Mouse (Mus musculus) layer of hippocampus, adult 2 months (tissue): ENCODE data around the gene Pmp22. TPM values are rescaled to one million over a fixed set of nuclear protein-coding genes. Genes with fewer than 3 reads are reported as not detected.
A peak's percentile ranks its signal among the peaks of the same experiment; 100 is the strongest.

Experiments
- DNase-seq, 2 experiments: peaks; one replicate each; pipeline ENCODE4 v3.0.0; 2022; ENCODE audit warnings: low spot score in 2 of 2
- H3K27ac ChIP-seq: fragments of 200-600 bp; 2 replicates; pipeline ENCODE4 v1.8.1; 2022
- H3K4me3 ChIP-seq: fragments of 200-600 bp; 2 replicates; pipeline ENCODE4 v1.8.1; 2022; ENCODE audit warnings: mild to moderate bottlenecking
- CTCF ChIP-seq: fragments of 200-600 bp; conservative IDR thresholded peaks from 2 replicates; pipeline ENCODE4 v1.8.1; 2022; ENCODE audit warnings: antibody characterized with exemption, mild to moderate bottlenecking, moderate library complexity
- long read RNA-seq, 2 experiments: library from polyadenylated mRNA; stranded (forward); transcript quantifications; one replicate each; pipeline ENCODE4 v2.0.0; 2021; ENCODE audit warnings: borderline mapping rate in 2 of 2
- total RNA-seq, 2 experiments: library from RNA; stranded (reverse); gene quantifications; 2 replicates each; pipeline ENCODE4 v1.2.3; 2021

Pmp22 gene
- total RNA-seq: 10 to 100 TPM; 17.9 to 21.4 TPM
- long read RNA-seq, experiment 1, transcript Pmp22-202 (4 exons, 733 nt): major isoform, 8 of 35 reads
- long read RNA-seq, experiment 1, partial matches to known transcripts: 0 of 35 reads
- long read RNA-seq, experiment 1, other reads (novel, unspliced or antisense): 22 of 35 reads
- long read RNA-seq, experiment 2, transcript Pmp22-202 (4 exons, 733 nt): minor isoform, 8 of 53 reads
- long read RNA-seq, experiment 2, transcript Pmp22-201 (5 exons, 1,800 nt): major isoform, 20 of 53 reads
- long read RNA-seq, experiment 2, partial matches to known transcripts: 1 of 53 reads
- long read RNA-seq, experiment 2, other reads (novel, unspliced or antisense): 21 of 53 reads

- no peak for TF ChIP-seq CTCF
Observed at GRCm38 (mm10) chr11:63128784-63129183, at the start of gene Pmp22. TSS of gene Pmp22 (plus strand) at chr11:63128982.

GRCm38 (mm10) chr11:63084536-63084935 lies 44.2 kb upstream of the Pmp22 start:
- no peak for DNase-seq
- no peak overlapping the region for H3K4me3 ChIP-seq
- H3K27ac ChIP-seq: no peak overlapping the region
- peak; percentile 53 for TF ChIP-seq CTCF

More at GRCm38 (mm10) chr11:63128784-63129183, at the start of gene Pmp22:
- DNase-seq: no peak
- no peak within 1 kb of the TSS for H3K4me3 ChIP-seq
- H3K27ac ChIP-seq: no peak within 1 kb of the TSS

GRCm38 (mm10) chr11:63088672-63089071 lies 40.1 kb upstream of the Pmp22 start:
- Histone ChIP-seq H3K27ac (no peak overlapping the region), H3K4me3 (no peak overlapping the region)
- no peak for DNase-seq
- no peak for TF ChIP-seq CTCF

- Histone ChIP-seq H3K27ac (no peak overlapping the region), H3K4me3 (no peak overlapping the region)
- DNase-seq: no peak
- TF ChIP-seq CTCF: no peak
Observed at GRCm38 (mm10) chr11:63090210-63090609, 38.6 kb upstream of the Pmp22 start.

GRCm38 (mm10) chr11:63090986-63091385 lies 37.8 kb upstream of the Pmp22 start:
- Histone ChIP-seq H3K4me3 (no peak overlapping the region), H3K27ac (no peak overlapping the region)
- TF ChIP-seq CTCF: no peak
- DNase-seq: no peak

- TF ChIP-seq CTCF: no peak
Observed at GRCm38 (mm10) chr11:63092271-63092670, 36.5 kb upstream of the Pmp22 start.

GRCm38 (mm10) chr11:63093601-63094000 lies 35.2 kb upstream of the Pmp22 start:
- H3K27ac ChIP-seq: no peak overlapping the region
- DNase-seq: no peak
- H3K4me3 ChIP-seq: no peak overlapping the region
- no peak for TF ChIP-seq CTCF

More at GRCm38 (mm10) chr11:63092271-63092670, 36.5 kb upstream of the Pmp22 start:
- Histone ChIP-seq H3K4me3 (no peak overlapping the region), H3K27ac (no peak overlapping the region)
- DNase-seq: no peak

- Histone ChIP-seq H3K27ac (no peak overlapping the region), H3K4me3 (no peak overlapping the region)
- no peak for DNase-seq
- TF ChIP-seq CTCF: no peak
Observed at GRCm38 (mm10) chr11:63094496-63094895, 34.3 kb upstream of the Pmp22 start.

- Histone ChIP-seq H3K27ac (no peak overlapping the region), H3K4me3 (no peak overlapping the region)
- TF ChIP-seq CTCF: no peak
- DNase-seq: no peak
Observed at GRCm38 (mm10) chr11:63098016-63098415, 30.8 kb upstream of the Pmp22 start.

GRCm38 (mm10) chr11:63099390-63099789 lies 29.4 kb upstream of the Pmp22 start:
- Histone ChIP-seq H3K27ac (no peak overlapping the region), H3K4me3 (no peak overlapping the region)
- no peak for TF ChIP-seq CTCF
- no peak for DNase-seq

GRCm38 (mm10) chr11:63103256-63103655 lies 25.5 kb upstream of the Pmp22 start:
- no peak overlapping the region for H3K27ac ChIP-seq
- H3K4me3 ChIP-seq: no peak overlapping the region
- DNase-seq: peak; percentile 16 to 39
- no peak for TF ChIP-seq CTCF

GRCm38 (mm10) chr11:63104026-63104425 lies 24.8 kb upstream of the Pmp22 start:
- no peak for TF ChIP-seq CTCF
- Histone ChIP-seq H3K27ac (no peak overlapping the region), H3K4me3 (no peak overlapping the region)
- DNase-seq: no peak

- no peak for TF ChIP-seq CTCF
- Histone ChIP-seq H3K4me3 (no peak overlapping the region), H3K27ac (no peak overlapping the region)
- no peak for DNase-seq
Observed at GRCm38 (mm10) chr11:63109230-63109775, 19.5 kb upstream of the Pmp22 start.

- DNase-seq: no peak
- no peak overlapping the region for H3K27ac ChIP-seq
- TF ChIP-seq CTCF: no peak
- no peak overlapping the region for H3K4me3 ChIP-seq
Observed at GRCm38 (mm10) chr11:63110329-63110728, 18.5 kb upstream of the Pmp22 start.
